Mouse (Mus musculus) embryo, embryonic 10 days (tissue): Measurements from ENCODE around the gene Scube3.

Source experiments
- DNase-seq: peaks from one replicate; pipeline ENCODE4 v3.0.0-alpha.2; 2015; ENCODE audit warnings: low spot score

Scube3 gene

DNA sequence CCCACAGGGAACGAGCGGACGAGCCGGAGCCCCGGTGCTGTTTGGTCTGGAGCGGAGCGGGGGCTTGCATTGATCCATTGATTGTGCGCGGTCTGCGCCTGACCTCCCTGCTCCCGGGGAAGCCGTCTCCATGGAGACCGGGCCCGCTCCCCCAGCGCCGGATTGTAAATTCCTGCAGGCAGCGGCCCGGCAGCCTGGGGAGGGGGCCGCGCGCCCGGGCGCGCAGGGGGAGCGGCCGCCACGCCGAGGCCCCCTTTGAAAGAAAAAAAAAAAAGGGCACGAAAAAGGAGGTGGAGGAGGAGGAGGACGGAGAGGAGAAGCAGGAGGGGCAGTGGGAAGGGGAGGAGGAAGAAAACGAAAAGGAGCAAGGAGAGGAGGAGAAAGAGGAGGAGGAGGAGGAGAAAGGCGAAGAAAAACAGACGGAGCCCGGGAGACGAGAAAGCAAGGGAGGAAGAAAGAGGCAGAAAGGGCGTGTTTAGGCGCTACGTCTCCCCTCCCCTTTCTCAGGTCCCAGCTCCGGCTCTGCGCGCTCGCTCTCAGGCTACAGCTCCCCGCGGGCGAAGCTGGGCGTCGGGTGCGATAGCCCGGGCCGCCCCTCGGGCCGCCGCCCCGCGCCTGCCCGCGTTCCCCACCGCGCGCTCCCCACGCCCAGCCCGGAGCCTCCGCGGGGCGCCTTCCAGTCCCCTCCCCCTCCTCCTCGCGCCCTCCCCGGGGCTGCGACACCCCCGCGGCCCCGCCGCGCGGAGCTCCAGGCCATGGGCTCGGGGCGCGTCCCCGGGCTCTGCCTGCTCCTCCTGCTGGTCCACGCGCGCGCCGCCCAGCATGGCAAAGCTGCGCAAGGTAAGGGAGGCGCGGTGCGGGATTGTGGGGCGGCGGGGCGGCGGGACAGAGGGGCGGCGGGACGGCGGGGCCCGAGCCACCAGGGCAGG lies at the start of gene Scube3:
Gene Scube3 (plus strand): TSS at position 371 of the 929 bp plus-strand sequence.
- peak; percentile 84 for DNase-seq

DNA sequence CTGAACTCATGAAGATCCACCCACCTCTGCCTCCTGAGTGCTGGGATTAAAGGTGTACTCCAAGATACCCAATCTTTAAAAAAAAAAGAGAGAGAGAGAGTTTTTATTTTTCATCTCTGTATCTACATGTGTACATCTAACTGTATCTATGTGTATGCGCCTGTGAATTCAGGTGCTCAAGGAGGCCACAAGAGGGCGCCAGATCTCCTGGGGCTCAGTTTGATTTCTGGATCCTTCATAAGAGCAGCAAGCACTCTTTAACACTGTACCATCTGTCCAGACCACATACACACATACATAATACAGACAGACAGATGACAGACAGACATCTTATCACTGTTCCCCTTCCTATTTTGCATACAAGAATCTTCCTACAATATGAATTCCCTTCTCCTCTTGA lies 49.6 kb upstream of the Scube3 start:
- DNase-seq = no peak

DNA sequence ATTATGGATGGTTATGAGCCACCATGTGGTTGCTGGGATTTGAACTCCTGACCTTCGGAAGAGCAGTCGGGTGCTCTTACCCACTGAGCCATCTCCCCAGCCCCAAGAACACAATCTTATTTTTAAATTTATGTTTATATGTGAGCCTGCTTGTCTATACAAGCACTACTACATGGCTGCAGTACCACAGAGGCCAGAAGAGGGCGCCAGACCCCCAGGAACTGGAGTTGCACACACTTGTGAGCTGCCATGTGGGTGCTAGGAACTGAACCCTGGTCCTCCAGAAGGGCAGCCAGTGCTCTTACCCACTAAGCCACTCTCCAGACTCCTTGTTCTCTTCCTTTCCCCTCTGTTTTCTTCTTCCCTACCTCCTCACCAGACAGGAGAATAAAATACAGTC lies 48.1 kb upstream of the Scube3 start:
- DNase-seq = no peak

DNA sequence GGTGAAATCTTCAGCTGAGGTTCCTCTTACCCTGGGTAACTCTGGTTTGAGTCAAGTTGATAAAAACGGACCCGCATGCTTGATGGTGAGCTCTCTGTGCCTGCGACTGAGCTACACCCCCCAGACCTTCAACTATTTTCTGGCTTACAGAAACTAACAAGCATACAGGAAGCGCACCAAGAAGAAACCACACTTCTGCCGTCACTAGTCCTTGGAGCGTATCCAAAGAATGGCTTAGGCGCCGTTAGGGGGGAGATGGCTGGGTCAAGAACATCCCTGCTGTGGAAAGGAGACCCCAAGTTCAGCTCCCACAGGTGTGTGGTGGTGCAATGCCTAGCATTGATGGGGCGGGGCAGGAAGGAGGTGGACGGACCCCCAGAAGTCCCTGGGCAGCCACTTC lies 45.5 kb upstream of the Scube3 start:
- DNase-seq = no peak

DNA sequence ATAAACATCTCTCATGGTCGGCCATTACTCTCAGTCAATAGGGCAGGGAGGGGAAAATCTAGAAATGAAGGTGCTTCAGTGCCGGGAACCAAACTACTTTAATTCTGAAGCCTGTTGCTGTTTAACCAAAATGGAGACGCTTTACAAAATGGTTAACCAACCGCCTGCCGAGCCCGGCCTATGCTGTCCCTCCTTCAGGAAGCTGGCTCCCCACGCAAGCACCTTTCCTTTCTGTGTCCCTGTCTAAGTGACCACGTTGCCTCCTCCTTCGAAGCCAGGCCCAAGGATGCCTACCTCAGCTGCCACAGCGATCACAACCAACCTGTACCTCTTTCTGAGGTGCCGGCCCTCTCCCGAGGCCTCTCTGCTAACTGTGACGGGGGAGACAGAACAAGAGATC lies 44.6 kb upstream of the Scube3 start:
- no peak for DNase-seq

DNA sequence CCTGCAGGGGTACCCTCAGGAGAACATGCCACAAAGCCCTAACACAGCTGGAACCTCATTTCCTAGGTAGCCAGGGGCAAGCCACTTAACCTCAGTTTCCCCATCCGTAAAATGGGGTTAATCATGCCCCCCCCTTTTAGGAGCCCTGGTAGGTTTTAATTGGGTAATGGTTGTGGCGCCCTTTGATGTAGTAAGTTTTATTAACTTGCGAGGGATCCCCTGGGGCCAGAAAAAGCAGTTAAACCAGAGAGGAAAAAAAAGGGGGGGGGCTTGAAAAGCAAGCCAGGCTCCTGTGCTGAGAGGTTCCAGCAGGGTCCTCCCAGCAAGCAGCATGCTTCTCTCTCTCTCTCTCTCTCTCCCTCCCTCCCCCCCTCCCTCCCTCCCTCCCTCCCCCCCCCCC lies 42.9 kb upstream of the Scube3 start:
- DNase-seq = no peak

DNA sequence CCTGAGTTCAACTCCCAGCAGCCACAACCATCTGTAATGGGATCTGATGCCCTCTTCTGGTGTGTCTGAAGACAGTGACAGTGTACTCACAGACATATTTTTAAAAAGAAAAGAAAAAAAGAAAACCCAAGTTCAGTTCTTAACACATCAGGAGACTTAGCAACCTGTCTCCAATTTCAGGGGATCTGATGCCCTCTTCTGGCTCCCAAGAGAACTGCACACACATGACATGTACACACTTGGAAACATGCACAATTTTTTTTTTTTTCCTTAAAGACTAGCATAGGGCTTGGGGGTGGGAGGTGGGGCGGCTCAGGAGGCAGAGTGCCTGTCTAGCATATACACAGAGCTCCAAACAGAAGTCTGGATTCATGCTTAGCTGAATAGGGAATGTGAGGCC lies 41.3 kb upstream of the Scube3 start:
- no peak for DNase-seq

DNA sequence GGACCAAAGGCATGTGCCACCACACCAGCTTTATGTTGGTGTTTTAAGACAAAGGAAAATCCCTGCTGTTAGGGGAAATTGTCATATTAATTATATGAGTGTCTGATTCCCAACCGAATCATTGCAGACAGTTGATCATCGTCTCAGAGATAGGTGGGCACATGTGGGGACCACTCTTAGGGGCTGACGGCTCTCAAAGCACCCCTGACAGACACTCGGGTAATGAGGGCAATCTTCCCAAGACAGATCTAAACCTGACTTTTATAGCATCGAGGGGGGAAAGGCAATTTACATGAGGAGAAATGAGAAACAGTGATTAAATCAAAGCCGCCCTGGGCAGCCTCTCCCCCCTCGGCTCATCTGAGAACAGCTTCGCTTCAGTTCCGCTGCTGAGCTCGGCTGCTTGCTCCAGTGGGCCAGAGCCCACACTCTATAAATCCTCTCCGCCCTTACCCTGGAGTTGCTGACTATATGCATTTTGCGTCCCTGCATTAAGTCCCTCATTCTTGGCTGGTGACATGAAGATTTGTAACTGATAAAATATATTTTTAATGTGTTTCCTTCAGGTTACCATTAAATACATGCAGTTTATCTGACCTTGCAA lies 40.6 kb upstream of the Scube3 start:
- DNase-seq = no peak

DNA sequence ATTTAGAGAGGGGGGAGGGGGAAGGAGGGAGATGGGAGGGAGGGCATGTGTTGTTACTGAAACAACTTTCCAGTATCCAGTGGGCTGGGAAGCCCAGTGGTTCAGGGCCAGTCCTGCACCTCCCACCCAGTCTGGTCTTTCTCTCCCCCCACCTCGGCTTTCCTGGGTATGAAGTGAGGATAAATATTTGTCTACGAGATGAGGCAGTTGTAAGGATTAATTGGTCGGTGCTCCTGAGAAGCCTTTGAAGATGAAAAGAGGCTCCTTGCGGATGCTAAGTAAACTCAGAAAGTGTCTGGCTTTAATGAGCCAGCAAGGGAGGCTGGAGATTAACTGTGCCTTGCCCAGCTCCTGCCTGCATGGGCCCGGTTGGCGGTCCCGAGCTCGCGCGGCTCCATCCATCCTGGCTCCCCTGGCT lies 40.0 kb upstream of the Scube3 start:
- no peak for DNase-seq

DNA sequence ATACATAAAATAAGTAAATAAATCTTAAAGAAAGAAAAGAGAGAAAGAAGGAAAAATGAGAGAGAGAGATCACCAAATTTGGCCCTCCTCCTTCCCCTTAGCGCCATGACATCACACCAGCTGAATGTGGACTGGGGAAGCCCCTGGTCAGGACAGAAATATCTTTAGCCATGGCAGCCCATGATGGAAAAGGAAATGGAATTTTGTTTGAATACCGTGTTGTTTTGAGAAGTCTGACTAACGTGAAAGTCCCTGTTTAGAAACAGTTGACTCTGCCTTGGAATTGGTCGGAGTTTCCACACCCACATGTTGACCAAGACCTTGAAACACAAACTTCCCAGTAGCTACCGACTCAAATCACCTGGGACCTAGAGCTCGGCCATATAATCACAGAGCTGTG lies 37.5 kb upstream of the Scube3 start:
- DNase-seq = no peak

DNA sequence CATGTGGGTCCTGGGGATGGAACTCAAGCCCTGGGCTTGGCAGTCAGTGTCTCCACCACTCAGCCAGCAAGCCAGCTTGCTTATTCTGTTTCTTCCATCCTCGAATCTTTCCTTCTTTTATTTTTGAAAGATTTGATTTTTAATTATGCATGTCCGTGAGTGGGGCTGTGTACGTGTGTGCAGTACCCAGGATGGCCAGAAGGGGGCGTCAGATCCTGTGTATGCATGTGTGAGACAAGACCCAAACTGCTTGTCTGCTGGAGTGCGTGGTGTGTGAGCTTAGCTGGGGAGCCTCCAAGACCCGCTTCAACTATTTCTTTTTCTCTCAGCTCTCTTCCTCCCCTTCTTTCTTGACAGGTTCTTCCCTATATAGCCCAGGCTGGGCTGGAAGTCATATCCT lies 35.6 kb upstream of the Scube3 start:
- no peak for DNase-seq

DNA sequence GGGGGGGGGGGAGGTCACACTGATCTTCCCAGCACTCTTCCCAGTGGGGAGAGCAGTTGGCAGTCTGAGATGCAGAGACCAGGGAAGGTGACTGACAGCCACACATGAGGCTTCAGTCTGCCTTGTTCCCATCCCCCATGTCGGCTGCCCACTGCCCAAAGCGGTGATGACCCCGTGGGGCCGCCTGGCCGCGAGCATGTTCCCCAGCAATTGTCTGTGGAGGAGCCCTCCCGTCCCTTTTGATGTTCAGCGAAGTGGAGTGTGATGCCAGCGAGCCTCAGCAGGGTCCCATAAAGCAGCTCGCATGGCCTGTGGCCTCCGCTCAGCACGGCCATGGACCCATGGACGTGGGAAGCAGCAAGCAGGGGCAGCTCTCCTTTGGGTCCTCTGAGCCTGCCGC lies 34.7 kb upstream of the Scube3 start:
- peak; percentile 76 for DNase-seq

DNA sequence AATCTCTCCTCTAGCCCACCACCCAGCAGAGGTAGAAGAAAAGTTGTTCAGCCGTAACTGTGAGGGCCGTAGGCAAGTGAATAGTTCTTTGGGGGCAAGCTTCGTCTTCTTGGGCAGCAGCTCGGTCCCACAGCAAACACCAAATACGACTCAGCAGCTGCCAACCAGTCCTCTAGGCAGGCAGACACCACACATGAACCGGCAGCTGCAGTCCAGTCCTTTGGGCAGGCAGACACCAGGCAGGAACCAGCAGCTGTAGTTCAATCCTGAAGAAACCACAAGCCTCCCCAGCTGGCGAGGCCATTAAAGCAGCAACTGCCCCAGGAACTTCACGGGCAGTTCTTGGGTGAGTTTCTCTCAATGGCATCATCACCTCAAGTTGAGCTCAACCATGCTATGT lies 29.7 kb upstream of the Scube3 start:
- DNase-seq = no peak

DNA sequence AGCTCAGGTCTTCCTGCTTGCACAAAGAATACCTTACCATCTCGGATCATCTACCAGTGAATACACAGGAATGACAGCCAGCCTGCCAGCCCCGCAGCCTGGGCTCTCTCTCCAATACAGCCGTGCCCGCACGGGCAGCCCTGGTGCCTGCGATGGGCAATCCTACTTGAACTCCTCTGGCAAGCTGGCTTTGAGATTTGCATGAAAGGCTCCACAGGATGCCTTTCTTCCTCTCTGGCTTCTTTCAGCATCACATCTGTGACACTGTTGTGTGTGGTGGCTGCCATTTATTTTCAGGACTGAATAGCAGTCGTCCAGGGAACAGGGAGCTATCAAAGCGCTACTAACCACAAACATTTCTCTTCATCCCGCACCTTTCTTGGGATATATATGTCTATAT lies 25.6 kb upstream of the Scube3 start:
- no peak for DNase-seq

DNA sequence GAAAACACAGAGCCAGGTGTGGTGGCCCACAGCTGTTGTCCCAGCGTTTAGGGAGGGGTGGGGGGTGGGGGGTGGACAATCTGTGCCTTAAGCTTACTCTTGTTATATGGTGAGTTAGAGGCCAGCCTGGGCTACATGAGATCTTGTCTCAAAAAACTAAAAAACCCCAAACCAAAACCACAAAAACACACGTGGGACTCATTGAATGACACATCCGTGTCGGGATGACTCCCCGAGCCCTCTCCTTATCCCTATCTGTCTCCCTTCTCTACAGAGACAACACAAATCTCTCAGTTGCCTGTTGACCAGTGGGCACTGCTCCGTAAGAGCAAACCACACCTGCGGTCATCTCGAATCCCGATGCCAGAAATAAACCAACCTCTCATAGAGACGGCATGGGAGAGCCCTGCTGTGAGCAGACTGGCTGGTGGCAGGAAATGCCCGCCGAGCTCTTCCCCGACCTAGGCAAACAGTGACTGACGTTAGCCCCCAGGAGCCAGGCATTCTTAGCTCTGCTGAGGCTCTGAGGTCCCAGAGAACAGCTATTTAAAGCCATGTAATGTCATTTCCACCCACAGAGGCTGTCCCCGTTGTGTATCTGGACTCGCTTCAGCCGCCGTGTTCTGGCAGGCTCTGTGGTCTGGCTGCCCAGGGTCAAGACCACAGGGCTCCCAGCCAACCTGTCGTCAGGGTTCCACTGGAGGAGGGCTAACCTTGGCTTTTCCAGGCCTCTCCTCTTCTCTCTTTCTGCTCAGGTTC lies 24.3 kb upstream of the Scube3 start:
- DNase-seq = no peak

DNA sequence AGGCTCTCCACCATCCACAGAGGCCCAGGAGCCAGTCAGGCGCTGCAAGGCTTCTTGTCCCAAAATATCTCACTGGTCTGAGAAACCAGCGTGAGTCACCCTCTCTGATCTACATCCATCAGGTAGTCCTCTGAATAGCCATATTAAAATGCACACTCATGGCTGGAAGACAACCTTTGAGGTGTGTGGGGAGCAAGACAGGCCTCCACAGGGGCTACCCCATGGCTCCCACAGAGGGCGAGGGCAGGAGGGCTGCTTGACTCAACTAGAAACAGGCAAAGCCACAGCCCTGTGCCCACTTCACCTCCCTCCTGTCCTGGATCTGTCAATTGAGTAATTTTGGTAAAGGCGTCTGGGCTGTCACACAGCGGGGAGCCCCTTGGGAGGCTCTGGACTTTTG lies 21.5 kb upstream of the Scube3 start:
- no peak for DNase-seq

DNA sequence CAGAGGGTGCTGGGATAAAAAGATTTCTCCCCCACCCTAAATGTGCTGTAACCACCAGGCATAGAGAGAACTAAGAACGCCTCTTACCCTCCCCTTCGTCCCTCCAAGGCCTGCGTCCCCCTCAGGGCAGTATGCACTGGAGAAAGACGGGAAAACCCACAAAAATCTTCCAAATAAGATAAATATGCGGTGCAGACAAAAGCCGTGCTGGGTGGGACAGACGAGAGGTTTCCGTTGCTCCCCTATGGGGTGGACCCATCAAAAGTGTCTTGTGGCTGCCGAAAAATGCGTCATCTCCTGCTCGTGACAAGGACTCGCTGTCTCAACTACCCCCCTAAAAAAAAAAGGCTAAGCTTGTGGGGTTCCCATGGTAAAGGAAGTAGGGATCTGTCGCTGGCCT lies 19.0 kb upstream of the Scube3 start:
- DNase-seq = no peak

DNA sequence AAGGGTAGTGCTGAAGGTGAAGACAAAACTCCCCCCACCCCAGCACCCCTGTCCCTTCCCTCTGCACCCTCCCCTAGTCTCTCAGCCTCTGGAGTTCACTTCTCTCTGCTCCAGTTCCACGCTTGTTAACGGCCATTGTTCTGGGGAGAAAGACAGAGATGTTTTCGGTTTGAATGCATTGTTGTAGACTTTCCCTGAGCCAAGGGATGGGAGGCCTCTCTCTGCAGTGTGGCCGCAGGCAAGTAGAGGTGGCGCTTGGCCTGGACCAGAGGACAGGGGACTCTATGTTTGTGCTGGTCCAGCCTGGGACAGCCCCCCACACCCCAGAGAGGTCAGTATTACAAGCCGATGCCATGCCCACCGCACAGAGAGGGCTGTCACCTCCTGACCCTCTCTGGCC lies 18.3 kb upstream of the Scube3 start:
- DNase-seq = peak; percentile 68

DNA sequence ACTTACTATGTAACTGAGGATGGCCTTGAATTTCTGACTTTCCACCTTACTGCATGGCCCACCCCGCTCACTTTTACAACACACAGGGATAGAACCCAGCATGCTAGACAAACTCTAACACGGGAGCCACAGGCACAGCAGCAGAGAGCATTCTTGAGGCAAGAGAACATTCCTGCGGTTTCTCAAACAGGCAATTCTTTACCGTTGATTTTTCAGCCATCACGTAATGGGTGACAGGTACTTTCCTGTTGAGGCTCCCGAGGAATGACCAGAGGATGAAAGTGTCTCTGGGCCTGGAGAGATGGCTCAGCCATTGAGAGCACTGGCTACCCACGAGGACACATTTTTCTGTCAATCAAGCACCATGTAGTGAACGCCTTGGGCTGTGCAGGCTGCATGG lies 17.6 kb upstream of the Scube3 start:
- peak; percentile 19 for DNase-seq

DNA sequence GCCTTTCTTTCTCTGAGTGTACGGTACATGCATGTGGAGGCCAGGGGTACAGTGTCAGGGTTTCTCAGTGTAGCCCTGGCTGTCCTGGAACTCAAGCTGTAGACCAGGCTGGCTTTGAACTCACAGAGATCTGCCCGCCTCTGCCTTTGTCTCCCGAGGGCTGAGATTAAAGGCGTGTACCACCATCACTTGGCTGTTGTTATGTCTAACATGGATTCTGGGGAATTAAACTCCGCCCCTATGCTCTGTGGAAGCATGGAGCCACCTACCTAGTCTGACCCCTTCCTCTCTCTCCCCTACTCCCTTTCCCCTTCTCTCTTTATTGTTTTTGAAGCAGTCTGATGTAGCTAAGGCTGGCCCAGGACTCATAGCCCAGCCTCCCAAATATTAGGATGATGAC lies 12.1 kb upstream of the Scube3 start:
- no peak for DNase-seq

DNA sequence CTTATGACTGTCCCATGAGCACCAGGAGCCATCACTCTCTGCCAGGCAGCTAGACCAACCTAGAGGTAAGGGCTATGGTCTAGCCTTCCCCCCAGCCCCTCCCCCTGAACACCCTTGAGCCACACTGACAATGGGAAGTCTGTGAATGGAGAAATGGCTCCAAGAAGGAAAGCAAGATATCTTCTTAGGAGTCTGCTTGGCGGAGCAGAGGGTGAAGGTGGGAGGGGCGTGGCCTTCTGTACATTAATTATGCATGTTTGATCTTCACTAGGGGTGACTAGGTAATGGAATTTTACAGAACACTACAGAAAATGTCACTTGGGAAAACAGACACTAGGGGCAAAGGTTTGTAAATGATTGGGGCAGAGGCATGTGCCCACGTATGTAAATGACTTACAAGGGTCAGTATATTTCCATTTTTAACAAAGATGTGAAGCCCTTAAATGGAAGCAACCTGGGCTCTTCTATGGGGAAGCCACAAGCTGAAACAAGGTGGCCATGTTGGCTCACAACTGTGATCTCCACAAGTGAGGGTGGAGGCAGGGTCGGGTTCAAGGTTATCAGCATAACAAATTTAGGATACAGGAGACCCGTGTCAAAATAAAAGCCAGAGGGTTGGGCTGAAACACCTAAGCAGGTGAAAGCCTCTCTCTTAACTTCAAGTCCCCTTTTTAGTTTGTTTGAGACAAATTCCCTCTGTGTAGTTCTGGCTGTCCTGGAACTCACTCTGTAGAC lies 11.4 kb upstream of the Scube3 start:
- DNase-seq = no peak

DNA sequence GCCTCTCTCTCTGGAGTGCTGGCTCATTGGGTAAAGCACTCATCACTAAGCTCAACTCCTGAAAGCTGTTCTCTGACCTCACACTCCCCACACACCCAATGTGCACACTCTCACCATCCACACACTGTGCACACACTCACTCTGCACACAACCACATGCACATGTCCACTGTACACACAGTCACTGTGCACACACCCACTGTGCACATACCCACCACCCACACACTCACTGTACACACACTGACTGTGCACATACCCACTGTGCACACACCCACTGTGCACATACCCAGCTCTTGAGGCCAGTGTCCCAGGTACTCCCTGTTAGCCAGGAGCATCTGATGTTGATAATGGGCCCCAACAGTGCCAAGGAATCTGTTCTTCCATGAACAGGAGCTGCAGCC lies 10.8 kb upstream of the Scube3 start:
- DNase-seq = no peak
